Mouse (Mus musculus) fat pad, adult 2 months (tissue): ENCODE results near the gene Gm17545.

Experiments used
- DNase-seq: peaks from one replicate; pipeline ENCODE4 v3.0.0-alpha.2; 2011; ENCODE audit warnings: low read depth, low spot score; ENCODE audit errors: extremely low read depth

Gm17545 gene

GRCm38 (mm10) chr9:22486211-22486610 is 32.1 kb downstream of the Gm17545 start:
- no peak for DNase-seq

- no peak for DNase-seq
Observed at GRCm38 (mm10) chr9:22488963-22489362, 34.9 kb downstream of the Gm17545 start.

- DNase-seq = no peak
Observed at GRCm38 (mm10) chr9:22494203-22494807, 40.2 kb downstream of the Gm17545 start.

- no peak for DNase-seq
Observed at GRCm38 (mm10) chr9:22495133-22495532, 41.0 kb downstream of the Gm17545 start.

DNA sequence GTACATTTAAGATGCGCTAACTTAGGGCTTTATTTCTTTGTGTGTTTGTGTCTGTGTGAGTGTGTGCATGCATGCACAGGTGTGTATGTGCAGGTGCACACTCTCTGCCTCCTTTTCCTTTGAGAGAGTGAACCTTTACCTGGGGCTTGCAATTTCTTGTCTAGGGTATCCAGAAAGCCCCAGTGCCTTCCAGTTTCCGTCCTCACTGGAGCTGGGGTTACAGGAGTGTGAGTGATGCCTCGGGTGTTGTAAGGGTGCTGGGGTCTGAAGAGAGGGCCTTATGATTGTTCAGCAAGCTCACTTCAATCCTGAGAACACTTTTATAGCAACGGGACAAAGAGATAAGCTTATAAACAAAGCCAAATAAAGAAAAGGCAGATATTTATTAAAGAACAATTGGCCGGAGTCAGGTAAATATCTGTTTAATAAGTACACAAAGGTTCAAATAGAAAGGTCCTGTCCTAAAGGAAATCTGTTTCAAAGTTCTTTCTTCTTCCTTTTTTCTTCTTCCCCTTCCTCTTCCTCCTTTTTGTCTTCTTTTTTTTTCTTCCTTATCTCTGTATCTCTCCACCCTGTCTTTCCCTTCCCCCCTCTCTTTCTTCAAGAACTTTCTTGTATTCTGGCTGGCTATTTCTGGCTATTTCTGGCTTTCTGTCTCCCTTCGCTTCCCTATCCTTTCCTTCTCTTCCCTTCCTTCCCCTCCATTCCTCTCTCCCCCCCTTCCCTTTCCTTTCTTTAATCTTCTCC is 43.1 kb downstream of the Gm17545 start:
- DNase-seq = no peak

DNA sequence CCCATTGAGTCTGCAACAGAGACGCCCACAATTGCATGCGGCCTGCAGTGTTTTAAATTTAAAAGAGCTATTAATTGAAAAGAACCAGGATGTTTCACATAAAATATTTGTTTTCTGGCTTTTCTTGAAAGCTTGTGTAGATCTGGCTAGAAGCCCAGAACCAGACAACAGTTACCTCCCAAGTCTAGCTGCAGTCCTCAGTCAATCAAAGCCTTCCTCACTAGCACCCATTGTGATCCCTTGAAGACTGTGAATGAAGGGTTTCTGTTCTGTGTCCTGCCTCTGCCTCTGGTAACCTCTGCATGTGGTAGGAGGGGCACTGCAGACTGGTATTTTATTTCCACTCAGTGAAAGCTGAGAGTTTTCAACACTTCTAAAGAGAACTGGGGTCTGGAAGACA is 48.9 kb downstream of the Gm17545 start:
- no peak for DNase-seq

DNA sequence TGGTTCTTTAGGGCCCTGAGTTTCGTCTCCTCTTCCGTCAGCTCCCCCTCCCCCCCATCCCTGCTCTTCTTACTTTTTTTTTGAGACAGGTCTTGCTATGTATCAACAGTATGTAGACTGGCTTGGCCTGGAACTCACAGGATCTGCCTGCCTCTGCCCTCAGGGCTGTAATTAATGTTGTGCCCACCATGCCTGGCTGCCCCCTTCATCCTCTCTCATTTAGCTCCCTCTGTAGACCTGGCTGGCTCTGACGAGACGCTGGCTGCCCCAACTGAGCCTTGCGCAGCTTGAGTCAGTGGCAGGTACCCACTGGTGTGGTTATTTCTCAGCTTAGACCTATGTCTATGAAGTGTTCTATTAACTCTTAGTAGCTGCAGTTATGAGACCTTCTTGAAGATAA is 49.5 kb downstream of the Gm17545 start:
- no peak for DNase-seq

GRCm38 (mm10) chr9:22505574-22505973 is 51.5 kb downstream of the Gm17545 start:
- no peak for DNase-seq
